Mouse (Mus musculus): ENCODE measurements around the gene Cyb5d2. TPM values are rescaled to one million over a fixed set of nuclear protein-coding genes. Genes with fewer than 3 reads are reported as not detected.
"Not testable (repeated sequence)": the region's sequence is repeated elsewhere in the genome, so short reads cannot be mapped to it uniquely, and the experiment has no call there.

Cyb5d2 gene
- polyA plus RNA-seq, 1 experiment = 15.2 TPM

DNA sequence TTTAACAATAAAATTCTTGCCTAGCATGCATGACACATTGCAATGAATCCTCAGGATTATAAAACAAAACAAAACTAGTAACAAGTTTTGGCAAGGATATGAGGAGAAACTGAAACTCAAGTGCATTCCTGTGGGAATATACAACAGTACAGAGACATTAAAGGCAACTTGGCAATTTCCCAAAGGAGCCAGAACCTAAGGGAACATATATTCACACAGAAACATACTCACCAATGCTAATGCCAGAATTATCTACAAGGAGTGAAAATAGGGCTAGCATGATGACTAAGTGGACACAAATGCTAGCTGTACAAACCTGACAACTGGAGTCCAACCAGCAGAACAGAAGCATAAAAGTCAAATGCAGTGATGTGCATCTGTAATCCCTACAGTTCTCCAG, 3.9 kb downstream of the Cyb5d2 start:
- H3K27ac ChIP-seq (ENCODE audit: insufficient read depth, low read length) = no peak overlapping the region
- H3K4me1 ChIP-seq (ENCODE audit: control insufficient read depth, insufficient read depth, low read length) = no peaks in the 10 kb centered on the region; the same call in 1 of the 2 replicates
- no peak overlapping the region for H3K4me3 ChIP-seq (ENCODE audit: insufficient read depth, low read length)
- TF ChIP-seq POLR2A (IDR thresholded peaks at IDR 0.05; ENCODE audit: extremely low read depth, insufficient read depth, low read length) = no peak
- no peak for TF ChIP-seq CTCF (IDR thresholded peaks at IDR 0.05; ENCODE audit: extremely low read depth, insufficient read depth, low read length)

DNA sequence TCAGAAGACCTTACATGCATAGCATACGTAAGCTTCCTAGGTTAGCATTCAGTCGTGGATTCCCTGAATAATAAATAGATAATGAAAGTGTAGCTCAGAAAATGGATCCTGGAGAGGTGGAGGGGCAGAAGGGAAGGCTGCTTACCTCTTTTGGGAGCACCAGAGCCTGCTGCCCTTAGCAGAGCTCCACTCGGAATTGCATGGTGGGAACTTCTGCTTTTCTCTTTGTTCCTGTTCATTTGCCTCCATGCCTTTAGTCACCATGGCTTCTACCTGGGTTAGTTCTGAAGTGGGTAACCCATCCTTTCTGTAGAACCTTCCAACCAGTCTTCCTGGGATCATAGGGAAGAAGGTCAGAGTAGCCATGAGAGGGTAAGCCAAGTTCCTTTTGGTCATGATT, 13.4 kb downstream of the Cyb5d2 start:
- no peaks in the 10 kb centered on the region for H3K4me1 ChIP-seq (ENCODE audit: control insufficient read depth, insufficient read depth, low read length)
- H3K4me3 ChIP-seq (ENCODE audit: insufficient read depth, low read length) = no peak overlapping the region
- no peak overlapping the region for H3K27ac ChIP-seq (ENCODE audit: insufficient read depth, low read length)
- TF ChIP-seq POLR2A (IDR thresholded peaks at IDR 0.05; ENCODE audit: extremely low read depth, insufficient read depth, low read length) = no peak
- TF ChIP-seq CTCF (IDR thresholded peaks at IDR 0.05; ENCODE audit: extremely low read depth, insufficient read depth, low read length) = no peak

DNA sequence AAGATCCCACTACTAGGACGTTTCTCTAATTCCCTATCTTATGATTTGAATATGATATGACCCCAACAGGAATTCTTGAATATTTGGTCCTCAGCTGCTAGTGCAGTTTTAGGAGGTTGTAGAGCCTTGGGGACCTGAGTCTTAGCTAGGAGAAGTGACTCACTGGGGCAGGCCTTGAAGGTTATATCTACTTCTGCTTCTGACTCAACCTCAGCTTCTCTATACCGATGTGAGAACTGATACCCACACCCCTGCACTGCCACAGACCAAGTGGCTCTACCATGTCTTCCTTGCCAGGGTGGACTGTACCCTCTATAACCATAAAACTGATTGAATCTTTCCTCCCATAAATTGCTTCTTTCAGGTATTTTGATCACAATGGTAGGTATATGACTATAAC, 13.8 kb downstream of the Cyb5d2 start:
- Histone ChIP-seq H3K27ac (ENCODE audit: insufficient read depth, low read length) (no peak overlapping the region), H3K4me1 (ENCODE audit: control insufficient read depth, insufficient read depth, low read length) (no peaks in the 10 kb centered on the region), H3K4me3 (ENCODE audit: insufficient read depth, low read length) (no peak overlapping the region)
- TF ChIP-seq CTCF (IDR thresholded peaks at IDR 0.05; ENCODE audit: extremely low read depth, insufficient read depth, low read length) = no peak
- no peak for TF ChIP-seq POLR2A (IDR thresholded peaks at IDR 0.05; ENCODE audit: extremely low read depth, insufficient read depth, low read length)

DNA sequence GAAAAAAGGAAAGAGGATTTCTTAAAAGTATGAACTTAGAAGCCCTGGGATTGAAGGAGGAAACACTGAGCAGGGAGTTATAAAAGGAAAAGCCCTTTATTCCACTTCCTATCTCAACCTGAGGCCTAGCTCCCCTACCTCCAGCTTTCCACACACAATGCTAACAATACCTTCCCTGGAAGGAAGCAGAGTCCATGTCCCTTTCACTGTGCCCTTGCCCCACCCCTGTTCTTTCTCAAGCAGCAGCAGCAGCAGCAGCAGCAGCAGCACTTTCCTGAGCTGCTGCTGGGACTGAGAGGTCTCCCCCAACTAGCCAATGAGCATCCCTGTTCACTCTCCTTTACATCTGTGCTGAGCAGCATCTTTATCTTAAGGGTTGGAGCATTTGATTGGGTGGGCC, 17.0 kb downstream of the Cyb5d2 start:
- Histone ChIP-seq H3K4me1 (ENCODE audit: control insufficient read depth, insufficient read depth, low read length) (no peaks in the 10 kb centered on the region), H3K27ac (ENCODE audit: insufficient read depth, low read length) (no peak overlapping the region), H3K4me3 (ENCODE audit: insufficient read depth, low read length) (no peak overlapping the region)
- TF ChIP-seq CTCF (IDR thresholded peaks at IDR 0.05; ENCODE audit: extremely low read depth, insufficient read depth, low read length) = no peak
- no peak for TF ChIP-seq POLR2A (IDR thresholded peaks at IDR 0.05; ENCODE audit: extremely low read depth, insufficient read depth, low read length)

DNA sequence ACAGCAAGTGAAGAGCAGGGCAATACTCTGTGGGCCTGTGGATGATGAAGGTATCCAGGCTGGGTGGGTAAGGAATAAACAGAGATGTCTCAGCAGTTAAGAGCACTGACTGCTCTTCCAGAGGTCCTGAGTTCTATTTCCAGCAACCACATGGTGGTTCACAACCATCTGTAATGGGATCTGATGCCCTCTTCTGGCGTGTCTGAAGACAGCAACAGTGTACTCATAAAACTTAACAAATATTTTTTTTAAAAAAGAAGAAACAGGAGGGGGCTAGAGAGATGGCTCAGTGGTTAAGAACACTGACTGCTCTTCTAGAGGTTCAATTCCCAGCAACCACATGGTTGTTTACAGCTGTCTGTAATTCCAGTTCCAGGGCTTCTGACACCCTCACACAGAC, 23.3 kb downstream of the Cyb5d2 start:
- H3K4me1 ChIP-seq (ENCODE audit: control insufficient read depth, insufficient read depth, low read length); H3K27ac ChIP-seq (ENCODE audit: insufficient read depth, low read length); H3K4me3 ChIP-seq (ENCODE audit: insufficient read depth, low read length): not testable (repeated sequence)

DNA sequence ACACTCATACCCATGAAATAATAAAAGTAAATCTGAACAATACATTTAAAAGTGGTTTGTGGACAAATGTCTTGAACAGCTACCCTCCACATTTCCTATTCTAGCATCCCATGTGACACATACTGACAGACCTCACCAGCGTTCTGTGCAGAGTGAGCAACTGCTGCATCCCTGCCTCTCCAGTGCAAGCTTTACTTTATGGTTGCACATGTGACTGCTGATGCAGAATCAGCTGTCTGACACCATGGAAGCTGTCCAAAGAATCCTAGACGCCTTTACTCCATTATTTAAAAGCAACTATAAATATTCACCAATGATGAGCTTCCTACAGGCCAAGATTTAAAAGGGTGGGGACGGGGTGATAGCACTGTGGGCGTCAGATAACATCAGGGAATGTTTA, 24.5 kb downstream of the Cyb5d2 start:
- no peak overlapping the region for H3K27ac ChIP-seq (ENCODE audit: insufficient read depth, low read length)
- no peak overlapping the region for H3K4me3 ChIP-seq (ENCODE audit: insufficient read depth, low read length)
- peaks cover 5% of the 10 kb centered on the region for H3K4me1 ChIP-seq (ENCODE audit: control insufficient read depth, insufficient read depth, low read length)
- TF ChIP-seq POLR2A (IDR thresholded peaks at IDR 0.05; ENCODE audit: extremely low read depth, insufficient read depth, low read length) (no peak), CTCF (IDR thresholded peaks at IDR 0.05; ENCODE audit: extremely low read depth, insufficient read depth, low read length) (no peak)

DNA sequence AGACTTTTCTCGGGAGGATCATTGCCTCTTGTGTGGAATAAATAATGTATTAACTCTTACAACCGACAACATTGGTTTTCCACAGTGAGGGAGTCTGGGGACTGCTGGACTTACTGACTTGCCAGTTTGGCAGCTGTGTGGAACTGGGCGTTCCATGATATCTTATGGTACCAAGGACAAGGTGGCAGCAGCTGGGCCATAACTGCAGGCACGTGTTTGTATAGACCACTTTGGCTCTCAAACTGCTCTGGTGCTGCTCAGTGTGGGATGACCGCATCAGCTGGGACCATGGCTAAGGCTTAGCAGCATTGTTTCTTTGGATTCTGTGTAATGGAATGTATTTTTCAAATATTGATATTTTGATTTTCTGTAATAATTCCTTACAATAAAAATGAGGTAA, 25.1 kb downstream of the Cyb5d2 start:
- Histone ChIP-seq H3K27ac (ENCODE audit: insufficient read depth, low read length) (no peak overlapping the region), H3K4me1 (ENCODE audit: control insufficient read depth, insufficient read depth, low read length) (peaks cover 5% of the 10 kb centered on the region), H3K4me3 (ENCODE audit: insufficient read depth, low read length) (no peak overlapping the region)
- TF ChIP-seq POLR2A (IDR thresholded peaks at IDR 0.05; ENCODE audit: extremely low read depth, insufficient read depth, low read length) (no peak), CTCF (IDR thresholded peaks at IDR 0.05; ENCODE audit: extremely low read depth, insufficient read depth, low read length) (no peak)

DNA sequence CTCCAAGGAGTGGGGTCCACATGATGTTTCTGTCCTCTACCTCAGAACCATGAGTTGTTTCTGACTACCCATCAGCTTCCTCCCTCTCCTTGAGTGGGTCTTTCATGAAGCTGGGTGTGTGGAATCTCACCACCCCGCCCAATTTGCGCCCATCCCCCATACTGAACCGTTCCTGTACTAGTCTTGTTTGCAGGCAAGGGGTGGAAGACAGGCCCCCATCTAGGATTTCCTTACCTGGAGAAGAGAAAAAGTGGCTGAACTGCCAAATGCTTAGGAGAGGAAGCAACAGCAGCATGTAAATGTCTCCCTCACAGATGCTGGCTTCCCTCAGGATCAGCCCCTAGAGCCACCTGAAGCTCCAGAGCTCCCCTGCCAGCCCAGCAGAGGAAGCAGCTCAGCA, 25.6 kb downstream of the Cyb5d2 start:
- TF ChIP-seq CTCF (IDR thresholded peaks at IDR 0.05; ENCODE audit: extremely low read depth, insufficient read depth, low read length) (no peak), POLR2A (IDR thresholded peaks at IDR 0.05; ENCODE audit: extremely low read depth, insufficient read depth, low read length) (no peak)
- H3K4me1 ChIP-seq (ENCODE audit: control insufficient read depth, insufficient read depth, low read length) = peaks cover 5% of the 10 kb centered on the region
- no peak overlapping the region for H3K4me3 ChIP-seq (ENCODE audit: insufficient read depth, low read length)
- no peak overlapping the region for H3K27ac ChIP-seq (ENCODE audit: insufficient read depth, low read length)

DNA sequence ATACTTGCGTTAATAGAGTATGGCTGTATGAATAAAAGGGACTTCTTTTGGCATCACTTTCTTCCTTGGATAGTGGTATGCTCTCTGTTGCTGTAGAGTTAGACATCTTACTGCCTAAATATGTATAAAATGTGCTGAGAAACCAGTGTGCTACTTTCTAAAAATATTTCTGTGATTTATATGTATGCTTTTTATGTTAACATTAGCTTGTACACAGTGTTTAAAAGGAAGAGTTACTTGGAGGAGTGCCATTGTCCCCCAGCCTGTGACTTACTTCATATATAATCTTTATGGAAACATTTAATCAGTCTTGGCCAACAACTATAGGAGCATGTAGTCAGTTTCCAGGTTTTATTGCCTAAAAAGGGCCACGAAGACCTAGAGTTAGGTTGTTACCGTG, 26.9 kb downstream of the Cyb5d2 start:
- no peak overlapping the region for H3K4me3 ChIP-seq (ENCODE audit: insufficient read depth, low read length)
- no peak overlapping the region for H3K27ac ChIP-seq (ENCODE audit: insufficient read depth, low read length)
- TF ChIP-seq CTCF (IDR thresholded peaks at IDR 0.05; ENCODE audit: extremely low read depth, insufficient read depth, low read length) = no peak
- no peak for TF ChIP-seq POLR2A (IDR thresholded peaks at IDR 0.05; ENCODE audit: extremely low read depth, insufficient read depth, low read length)
- H3K4me1 ChIP-seq (ENCODE audit: control insufficient read depth, insufficient read depth, low read length) = peaks cover 8% of the 10 kb centered on the region

DNA sequence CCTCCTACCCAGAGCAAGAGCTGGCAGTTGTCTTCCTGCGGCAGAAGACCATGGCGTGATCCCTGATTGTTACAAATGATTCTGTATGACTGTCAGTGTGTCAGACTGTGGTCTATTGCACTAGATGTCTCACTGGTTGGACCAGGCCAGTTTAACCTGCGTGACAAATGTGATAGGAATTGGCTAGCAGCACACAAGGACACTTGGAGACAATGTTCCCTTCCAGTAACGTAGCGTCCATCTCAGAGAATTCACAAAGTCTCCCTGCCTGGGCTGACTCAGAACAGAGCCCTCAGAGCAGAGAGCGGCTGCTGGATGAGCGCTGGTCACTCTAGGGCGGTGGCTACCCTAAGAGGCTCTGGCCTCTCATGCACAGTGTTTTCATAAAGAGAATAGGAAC, 28.2 kb downstream of the Cyb5d2 start:
- H3K4me3 ChIP-seq (ENCODE audit: insufficient read depth, low read length) = no peak overlapping the region
- no peak for TF ChIP-seq POLR2A (IDR thresholded peaks at IDR 0.05; ENCODE audit: extremely low read depth, insufficient read depth, low read length)
- TF ChIP-seq CTCF (IDR thresholded peaks at IDR 0.05; ENCODE audit: extremely low read depth, insufficient read depth, low read length) = no peak
- no peak overlapping the region for H3K27ac ChIP-seq (ENCODE audit: insufficient read depth, low read length)
- H3K4me1 ChIP-seq (ENCODE audit: control insufficient read depth, insufficient read depth, low read length) = peaks cover 9% of the 10 kb centered on the region

DNA sequence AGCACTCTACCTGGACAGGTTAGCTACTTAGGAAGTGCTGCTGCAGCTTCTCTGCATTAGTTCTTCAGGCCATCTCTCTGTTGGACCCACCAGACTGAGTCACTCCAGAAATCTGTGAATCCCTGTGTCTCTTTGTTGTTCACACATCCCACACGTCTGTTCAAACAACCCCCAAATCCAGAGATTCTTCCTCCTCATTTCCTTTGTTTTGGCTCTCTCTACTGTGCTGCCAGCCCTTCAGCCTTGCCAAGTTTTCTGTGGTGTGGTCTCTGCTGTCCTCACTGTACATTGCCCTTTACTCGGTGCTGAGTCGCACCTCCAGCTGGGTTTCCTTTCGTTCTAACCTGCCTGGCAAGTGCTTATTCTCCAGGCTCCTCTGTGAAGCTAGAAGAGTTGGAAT, 31.7 kb downstream of the Cyb5d2 start:
- TF ChIP-seq POLR2A (IDR thresholded peaks at IDR 0.05; ENCODE audit: extremely low read depth, insufficient read depth, low read length) = no peak
- no peak for TF ChIP-seq CTCF (IDR thresholded peaks at IDR 0.05; ENCODE audit: extremely low read depth, insufficient read depth, low read length)
- Histone ChIP-seq H3K4me3 (ENCODE audit: insufficient read depth, low read length) (no peak overlapping the region), H3K27ac (ENCODE audit: insufficient read depth, low read length) (no peak overlapping the region)

More for the DNA sequence above, 31.7 kb downstream of the Cyb5d2 start:
- peaks cover 7% of the 10 kb centered on the region for H3K4me1 ChIP-seq (ENCODE audit: control insufficient read depth, insufficient read depth, low read length)
